Mouse (Mus musculus) liver, postnatal 0 days (tissue): ENCODE results near the gene Neurod4.

Source experiments
- CTCF ChIP-seq: sonication (generic); IDR thresholded peaks from 2 replicates; pipeline ENCODE4 v1.5.1; 2016; ENCODE audit warnings: antibody characterized with exemption, low read depth
- EP300 ChIP-seq: IDR thresholded peaks from 2 replicates; pipeline ENCODE4 v1.6.1; 2016; ENCODE audit warnings: antibody characterized with exemption, low read depth, mild to moderate bottlenecking

DNA sequence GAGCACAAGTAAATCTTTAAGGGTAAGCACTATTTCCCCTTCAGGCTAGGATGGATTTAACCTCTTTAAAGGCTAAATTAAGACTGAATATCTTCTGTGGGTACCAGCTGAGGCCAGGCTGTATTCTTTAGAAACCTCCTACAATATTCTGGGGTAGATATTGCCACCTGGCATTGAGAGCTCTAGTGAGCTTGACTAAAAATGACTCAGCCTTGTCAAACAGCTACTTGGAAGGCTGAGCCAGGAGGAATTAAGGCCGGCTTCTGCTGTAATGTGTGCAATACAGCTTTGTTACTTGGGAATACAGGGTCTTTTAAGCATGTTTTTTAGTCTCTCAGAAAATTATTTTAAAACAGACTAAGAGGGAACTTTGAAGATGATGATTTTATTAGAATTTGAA lies 7.2 kb upstream of the Neurod4 start:
- TF ChIP-seq CTCF (no peak), EP300 (no peak)
